Mouse (Mus musculus) v-Abl transformed pro-B cells (cell line): ENCODE results near the gene Kin.

ENCODE experiments used
- in situ Hi-C, 2 experiments: fragments of 400-800 bp; cut with MboI; formaldehyde crosslinking; loops; one replicate each; pipeline ENCODE4 v1.15.1; 2025; ENCODE audit not compliant: unreplicated experiment in 2 of 2

Kin gene

DNA sequence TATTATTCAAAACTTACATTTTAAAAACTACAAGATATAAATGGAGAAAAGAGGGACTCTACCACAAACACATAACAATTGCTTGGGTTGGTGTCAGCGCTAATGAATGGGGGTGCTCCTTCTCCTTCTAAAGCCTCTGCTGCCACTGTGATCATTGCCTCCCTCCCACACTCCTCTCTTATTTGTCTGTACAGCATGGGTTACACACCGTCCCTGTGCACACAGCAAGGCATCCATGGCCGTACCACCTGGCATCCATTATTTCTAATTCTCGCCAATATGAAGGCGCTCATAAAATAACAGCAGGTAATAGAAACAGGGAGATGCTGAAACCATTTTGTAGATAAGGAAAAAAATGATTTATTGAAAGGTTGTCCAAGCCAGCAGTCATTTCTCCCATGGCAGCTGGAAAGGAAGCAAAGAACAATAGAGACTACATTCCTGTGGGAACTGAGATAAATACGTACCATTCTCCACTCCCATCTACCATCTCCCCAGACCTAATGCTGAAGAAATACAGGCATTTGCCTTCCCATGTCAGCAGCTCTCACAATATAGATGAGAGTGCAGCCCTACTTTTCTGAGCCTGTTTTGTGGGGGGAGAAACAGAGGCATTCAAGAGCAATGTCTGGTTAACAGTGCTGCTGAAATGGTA, 28.3 kb downstream of the Kin start:
- in situ Hi-C loops, result loop anchor here in 1 of 2 experiments (25.0 kb wide), 2 partner anchors 679 to 954 kb away; no protein-coding TSS in a partner anchor

DNA sequence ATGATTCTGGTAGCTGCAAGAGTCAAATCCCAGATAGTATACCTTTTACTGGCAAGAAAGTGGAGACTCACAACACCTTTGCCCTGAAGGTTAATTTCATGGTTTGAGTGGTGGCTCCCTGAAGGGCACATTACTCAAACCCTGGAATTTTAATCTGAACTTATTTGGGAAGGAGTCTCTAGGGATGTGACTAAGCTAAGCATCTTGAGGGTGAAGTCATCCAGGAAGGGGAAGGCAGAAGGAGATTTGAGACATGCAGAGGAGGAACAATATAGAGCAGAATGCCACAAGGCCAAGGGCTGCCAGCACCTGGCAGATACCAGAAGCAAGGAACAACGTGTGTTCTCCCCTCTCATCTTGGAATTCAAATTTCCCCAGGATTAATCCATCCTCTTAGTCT, 38.4 kb downstream of the Kin start:
- in situ Hi-C loops, result loop anchor here in 1 of 2 experiments (25.0 kb wide), 2 partner anchors 669 to 944 kb away; no protein-coding TSS in a partner anchor

DNA sequence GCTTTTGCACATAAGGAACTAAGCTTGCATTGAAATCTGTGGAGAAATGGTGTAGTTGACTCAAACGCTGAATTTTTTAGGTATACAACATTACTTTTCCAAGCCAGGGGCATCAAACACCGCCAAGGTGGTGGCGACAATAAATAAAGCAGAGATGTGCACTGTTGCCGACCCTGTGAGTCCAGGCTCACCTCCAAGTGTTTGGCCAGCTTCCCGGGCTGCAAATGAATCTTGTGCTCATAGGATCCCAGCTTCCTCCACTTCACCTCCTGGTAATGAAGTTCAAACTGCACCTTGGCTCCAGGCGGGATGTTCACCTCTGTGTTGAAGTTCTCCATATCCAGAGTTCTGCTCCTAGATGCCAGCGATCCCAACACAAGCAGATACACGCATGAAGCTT, 38.9 kb downstream of the Kin start:
- in situ Hi-C loops, result loop anchor here in 1 of 2 experiments (25.0 kb wide), 2 partner anchors 668 to 943 kb away; no protein-coding TSS in a partner anchor

DNA sequence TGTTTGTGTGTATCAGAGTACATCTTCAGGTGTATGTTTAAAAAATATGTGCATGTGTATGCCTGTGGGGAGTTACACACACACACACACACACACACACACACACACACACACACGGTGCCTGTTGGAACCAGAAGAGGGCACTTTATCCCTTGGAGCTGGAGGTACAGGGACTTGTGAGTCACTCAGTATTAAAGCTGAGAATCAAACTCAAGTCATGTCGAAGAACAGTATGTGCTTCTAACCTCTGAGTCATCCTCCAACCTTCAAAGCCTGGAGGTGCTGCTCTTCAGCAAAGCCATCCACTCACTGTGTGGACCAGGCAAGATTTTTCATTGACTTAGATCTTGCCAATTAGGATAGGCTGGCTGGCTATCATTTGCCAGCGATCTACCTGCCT, 41.4 kb downstream of the Kin start:
- in situ Hi-C loops, result loop anchor here in 1 of 2 experiments (25.0 kb wide), 2 partner anchors 665 to 940 kb away; no protein-coding TSS in a partner anchor

GRCm38 (mm10) chr2:10126122-10126521, 45.7 kb downstream of the Kin start:
- in situ Hi-C loops, result no loop called here

- in situ Hi-C loops, result no loop called here
Measured at GRCm38 (mm10) chr2:10127471-10127870, 47.1 kb downstream of the Kin start.

- in situ Hi-C loops, result no loop called here
Measured at GRCm38 (mm10) chr2:10128571-10128970, 48.2 kb downstream of the Kin start.

- in situ Hi-C loops, result no loop called here
Measured at GRCm38 (mm10) chr2:10130341-10130990, 50.1 kb downstream of the Kin start.

DNA sequence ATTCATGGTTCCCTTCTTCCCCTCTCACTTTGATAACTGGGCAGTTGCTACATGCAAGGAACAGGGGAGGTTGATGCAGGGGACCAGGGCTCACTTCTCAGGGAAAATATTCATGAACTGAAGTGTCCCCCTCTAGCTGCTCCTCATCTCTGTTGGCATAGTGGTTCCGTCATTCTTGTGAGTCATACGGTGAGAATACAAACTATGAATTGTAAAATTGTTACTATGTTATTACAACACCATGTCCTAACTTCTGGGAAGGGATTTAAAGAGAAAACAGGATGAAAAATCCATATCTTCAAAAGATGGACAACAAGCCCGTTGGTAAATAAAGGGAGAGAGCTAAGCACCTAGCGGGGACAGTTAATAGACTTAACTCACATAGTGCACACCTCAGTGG, 50.9 kb downstream of the Kin start, which contains the start of gene Itih2:
Gene Itih2 (minus strand): TSS at position 101 of the 400 bp plus-strand sequence.
- in situ Hi-C loops, result no loop called here

DNA sequence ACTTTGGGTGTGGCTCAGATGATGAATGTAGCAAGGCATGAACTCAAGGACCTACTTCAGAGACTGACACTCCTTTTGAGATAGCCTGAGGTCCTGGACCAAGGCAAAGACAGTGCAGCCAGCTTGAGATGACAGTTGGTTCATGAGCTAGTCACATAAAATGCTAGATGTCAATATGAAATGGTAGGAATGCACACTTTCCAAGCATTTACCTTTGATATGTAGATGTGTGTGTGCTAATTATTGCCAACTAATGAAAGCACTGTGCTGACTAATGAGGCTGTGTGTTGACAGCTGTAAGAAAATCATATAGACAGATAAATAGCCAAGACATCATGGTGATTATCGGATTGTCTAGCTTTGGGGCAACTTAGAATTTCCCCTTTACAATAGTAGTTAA, 51.7 kb downstream of the Kin start:
- in situ Hi-C loops, result no loop called here

GRCm38 (mm10) chr2:10133941-10134340, 53.5 kb downstream of the Kin start:
- in situ Hi-C loops, result no loop called here

DNA sequence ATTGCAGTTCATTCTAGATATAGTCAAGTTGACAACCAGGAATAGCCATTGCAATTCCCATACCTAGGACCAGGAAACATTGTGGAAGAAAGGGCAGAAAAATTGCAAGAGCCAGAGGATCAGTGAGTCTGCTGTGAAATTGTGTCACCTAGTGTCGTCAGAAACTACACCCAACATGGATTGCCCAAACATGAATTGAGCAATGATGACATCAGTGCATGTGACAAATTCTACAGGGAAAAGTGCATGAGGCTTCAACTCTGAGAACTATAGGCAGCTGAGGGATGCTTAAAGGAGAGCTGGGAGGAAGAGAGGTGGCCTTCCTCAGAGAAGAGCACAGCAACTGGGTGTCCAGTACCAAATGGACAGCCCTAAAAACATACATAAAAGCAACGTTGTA, 56.9 kb downstream of the Kin start:
- in situ Hi-C loops, result loop anchor here (5.0 kb wide), 2 partner anchors 35 to 1465 kb away; no protein-coding TSS in a partner anchor

DNA sequence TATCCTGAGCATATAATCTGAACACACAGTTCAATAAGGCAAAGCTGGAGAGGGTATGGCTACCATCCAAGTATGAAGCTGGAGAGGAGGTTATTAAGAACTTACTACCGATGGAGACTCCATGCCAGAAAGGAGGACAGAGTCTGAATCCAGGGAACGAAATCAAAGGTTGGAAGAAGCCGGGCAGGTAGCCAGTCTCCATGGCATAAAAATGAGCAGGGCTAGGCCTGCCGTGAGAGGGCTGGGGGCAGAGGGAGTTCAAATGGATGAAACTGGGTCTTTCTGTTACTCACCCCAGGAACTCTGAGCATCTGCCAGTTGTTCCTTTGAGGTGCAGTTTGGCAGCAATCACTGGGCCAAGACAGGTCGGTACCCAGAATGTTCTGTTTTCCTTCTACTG, 60.1 kb downstream of the Kin start:
- in situ Hi-C loops, result loop anchor here (5.0 kb wide), 2 partner anchors 38 to 142 kb away; no protein-coding TSS in a partner anchor
